Mouse (Mus musculus): ENCODE measurements at regions not wholly inside any gene's neighbourhood (a gene's known extent, or its start where the extent isn't known, plus 50 kb on each side); places are given as distances from the start of the nearest gene placed in this dataset.

DNA sequence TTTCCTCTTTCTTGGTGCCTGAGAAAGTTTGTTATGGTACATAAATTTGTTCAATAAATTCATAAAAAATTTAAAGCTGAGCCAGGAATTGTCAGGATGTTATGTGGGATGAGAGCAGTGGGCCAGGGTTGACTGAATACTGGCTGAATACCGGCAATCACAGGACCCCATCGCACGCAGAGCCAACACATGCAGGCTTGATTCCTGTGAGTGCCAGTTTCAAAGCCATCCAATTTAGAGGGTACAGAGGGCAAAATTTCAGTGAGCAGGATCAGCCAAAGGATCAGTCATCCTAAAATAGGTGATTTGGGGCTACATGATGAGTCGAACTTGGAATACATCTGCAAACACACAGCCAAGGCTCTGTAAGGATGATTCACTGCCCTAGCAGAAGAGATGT lies 583.6 kb upstream of the Nectin3 start:
- ATAC-seq (replicated peaks; ENCODE audit: insufficient number of reproducible peaks, insufficient read depth, low FRiP score, low read depth), result no peak
- Histone ChIP-seq H3K4me1 (replicated peaks) (no peaks in the 10 kb centered on the region), H3K4me2 (no peak overlapping the region), H3K9ac (no peak overlapping the region), H3K9me3 (replicated peaks) (no peaks in the 10 kb centered on the region), H3K27me3 (no peaks in the 10 kb centered on the region), H3K36me3 (no peaks in the 10 kb centered on the region), H3K4me3 (no peak overlapping the region), H3K27ac (no peak overlapping the region)
- 88% methylated on average over 4 of the region's 4 CpGs for WGBS

DNA sequence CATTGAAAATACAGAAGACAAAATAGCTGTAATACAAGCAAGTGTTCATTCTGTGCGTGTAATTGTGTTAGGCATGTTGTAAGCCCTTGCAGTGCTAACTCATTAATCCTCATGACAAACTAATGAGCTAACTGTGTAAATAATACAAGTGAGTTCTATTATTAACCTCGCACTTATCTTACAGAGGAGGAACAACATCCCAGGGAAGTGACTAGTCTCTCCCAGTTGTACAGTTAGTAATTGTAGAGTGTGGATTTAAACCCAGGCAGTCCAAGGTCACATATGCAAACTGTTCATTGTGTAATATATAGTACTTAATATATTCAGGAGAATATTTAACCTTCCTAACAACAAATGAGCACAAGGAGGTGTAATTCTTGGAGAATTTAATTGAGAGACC lies 582.0 kb upstream of the Nectin3 start:
- H3K4me3 ChIP-seq, result no peak overlapping the region
- H3K27ac ChIP-seq, result no peak overlapping the region
- H3K9me3 ChIP-seq (replicated peaks), result no peaks in the 10 kb centered on the region
- no peak overlapping the region for H3K4me2 ChIP-seq
- 30% methylated on average over 2 of the region's 2 CpGs for WGBS
- no peaks in the 10 kb centered on the region for H3K36me3 ChIP-seq
- no peak overlapping the region for H3K9ac ChIP-seq
- no peaks in the 10 kb centered on the region for H3K27me3 ChIP-seq
- ATAC-seq (replicated peaks; ENCODE audit: insufficient number of reproducible peaks, insufficient read depth, low FRiP score, low read depth), result no peak
- H3K4me1 ChIP-seq (replicated peaks), result no peaks in the 10 kb centered on the region

DNA sequence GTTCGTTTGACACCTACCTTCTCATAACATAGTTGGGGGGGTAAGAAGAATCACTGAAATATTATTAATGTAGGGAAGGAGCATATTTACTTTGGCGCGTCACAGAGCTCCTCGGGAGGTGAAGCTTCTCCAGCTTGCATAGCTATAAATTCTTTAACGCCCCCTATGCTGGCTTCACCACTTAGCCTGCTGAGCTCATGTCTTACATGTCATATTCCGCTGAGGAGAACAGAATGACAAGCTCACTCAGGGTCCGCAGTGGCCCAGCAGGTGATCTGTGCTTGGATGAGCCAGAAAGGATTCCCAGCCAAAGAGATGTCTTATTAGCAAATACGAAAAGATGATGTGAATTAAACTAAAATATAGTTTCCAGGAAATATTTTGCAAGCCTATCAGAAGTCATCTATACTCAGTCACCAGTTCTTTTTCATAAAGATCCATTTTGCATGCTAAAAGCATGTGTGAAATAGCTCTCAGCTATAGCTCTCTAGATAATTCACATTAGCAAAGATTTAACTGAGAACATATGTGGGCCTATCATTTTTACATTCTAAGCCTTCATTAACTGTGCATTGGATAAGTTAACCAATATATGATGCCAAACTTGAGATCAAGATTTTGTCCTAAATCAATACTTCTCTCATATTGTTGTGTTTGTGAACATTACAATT lies 561.1 kb upstream of the Nectin3 start:
- H3K9ac ChIP-seq, result no peak overlapping the region
- H3K4me1 ChIP-seq (replicated peaks), result no peaks in the 10 kb centered on the region
- H3K9me3 ChIP-seq (replicated peaks), result no peaks in the 10 kb centered on the region
- 69% methylated on average over 8 of the region's 8 CpGs for WGBS
- no peak for ATAC-seq (replicated peaks; ENCODE audit: insufficient number of reproducible peaks, insufficient read depth, low FRiP score, low read depth)
- H3K36me3 ChIP-seq, result no peaks in the 10 kb centered on the region
- H3K27me3 ChIP-seq, result no peaks in the 10 kb centered on the region
- no peak overlapping the region for H3K27ac ChIP-seq
- H3K4me3 ChIP-seq, result no peak overlapping the region
- no peak overlapping the region for H3K4me2 ChIP-seq

DNA sequence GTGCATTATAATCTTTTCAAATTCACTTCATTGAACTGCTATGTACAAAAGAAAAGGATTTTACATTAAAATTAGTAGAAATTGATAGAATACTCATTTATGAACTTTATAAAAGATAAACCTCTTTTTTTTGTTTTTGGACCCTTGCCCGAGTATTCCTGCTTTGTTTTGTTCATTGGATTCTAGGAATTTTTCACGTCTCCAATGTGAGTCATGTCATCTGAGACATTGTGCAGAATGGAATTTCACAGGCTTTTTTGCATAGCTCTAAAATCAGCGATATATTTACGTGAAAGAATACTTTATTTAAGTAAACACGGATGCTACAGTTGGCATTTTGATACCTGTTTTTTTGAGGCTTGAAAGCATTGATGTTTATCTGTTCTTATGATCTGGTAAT lies 560.5 kb upstream of the Nectin3 start:
- no peaks in the 10 kb centered on the region for H3K4me1 ChIP-seq (replicated peaks)
- no peaks in the 10 kb centered on the region for H3K27me3 ChIP-seq
- H3K4me3 ChIP-seq, result no peak overlapping the region
- 58% methylated on average over 5 of the region's 5 CpGs for WGBS
- no peak overlapping the region for H3K4me2 ChIP-seq
- no peak for ATAC-seq (replicated peaks; ENCODE audit: insufficient number of reproducible peaks, insufficient read depth, low FRiP score, low read depth)
- no peaks in the 10 kb centered on the region for H3K9me3 ChIP-seq (replicated peaks)
- no peaks in the 10 kb centered on the region for H3K36me3 ChIP-seq
- H3K27ac ChIP-seq, result no peak overlapping the region
- no peak overlapping the region for H3K9ac ChIP-seq

- no peak overlapping the region for H3K9ac ChIP-seq
- H3K36me3 ChIP-seq, result no peaks in the 10 kb centered on the region
- H3K27me3 ChIP-seq, result no peaks in the 10 kb centered on the region
- H3K4me2 ChIP-seq, result no peak overlapping the region
- no peaks in the 10 kb centered on the region for H3K4me1 ChIP-seq (replicated peaks)
- no peak overlapping the region for H3K4me3 ChIP-seq
- no peak overlapping the region for H3K27ac ChIP-seq
- ATAC-seq (replicated peaks; ENCODE audit: insufficient number of reproducible peaks, insufficient read depth, low FRiP score, low read depth), result no peak
- H3K9me3 ChIP-seq (replicated peaks), result no peaks in the 10 kb centered on the region
Measured at GRCm38 (mm10) chr16:47025971-47026370, 527.6 kb upstream of the Nectin3 start.

DNA sequence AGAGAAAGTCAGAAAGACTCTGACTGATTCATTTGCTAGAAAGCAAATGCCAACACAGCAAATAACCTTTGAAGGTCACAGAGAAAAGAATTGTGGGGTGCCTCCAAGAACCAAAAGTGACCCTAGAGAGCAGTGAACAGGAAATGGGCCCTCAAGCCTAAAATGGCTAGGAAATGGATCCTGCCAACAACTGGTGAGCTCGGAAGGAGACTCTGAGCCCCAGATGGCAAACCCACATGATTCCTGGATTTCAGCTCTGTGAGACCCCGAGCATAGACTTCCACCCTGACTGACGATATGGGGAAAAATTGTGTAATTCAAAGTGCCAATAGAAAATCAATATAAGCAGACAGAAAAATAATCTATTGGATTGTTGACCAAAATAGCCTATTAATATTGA lies 519.2 kb upstream of the Nectin3 start:
- Histone ChIP-seq H3K4me2 (no peak overlapping the region), H3K27ac (no peak overlapping the region), H3K27me3 (no peaks in the 10 kb centered on the region), H3K36me3 (no peaks in the 10 kb centered on the region), H3K9ac (no peak overlapping the region), H3K9me3 (replicated peaks) (no peaks in the 10 kb centered on the region), H3K4me1 (replicated peaks) (peaks cover 3% of the 10 kb centered on the region; the same call in 1 of the 2 replicates), H3K4me3 (no peak overlapping the region)
- WGBS, result 80% methylated on average over 3 of the region's 3 CpGs
- no peak for ATAC-seq (replicated peaks; ENCODE audit: insufficient number of reproducible peaks, insufficient read depth, low FRiP score, low read depth)

DNA sequence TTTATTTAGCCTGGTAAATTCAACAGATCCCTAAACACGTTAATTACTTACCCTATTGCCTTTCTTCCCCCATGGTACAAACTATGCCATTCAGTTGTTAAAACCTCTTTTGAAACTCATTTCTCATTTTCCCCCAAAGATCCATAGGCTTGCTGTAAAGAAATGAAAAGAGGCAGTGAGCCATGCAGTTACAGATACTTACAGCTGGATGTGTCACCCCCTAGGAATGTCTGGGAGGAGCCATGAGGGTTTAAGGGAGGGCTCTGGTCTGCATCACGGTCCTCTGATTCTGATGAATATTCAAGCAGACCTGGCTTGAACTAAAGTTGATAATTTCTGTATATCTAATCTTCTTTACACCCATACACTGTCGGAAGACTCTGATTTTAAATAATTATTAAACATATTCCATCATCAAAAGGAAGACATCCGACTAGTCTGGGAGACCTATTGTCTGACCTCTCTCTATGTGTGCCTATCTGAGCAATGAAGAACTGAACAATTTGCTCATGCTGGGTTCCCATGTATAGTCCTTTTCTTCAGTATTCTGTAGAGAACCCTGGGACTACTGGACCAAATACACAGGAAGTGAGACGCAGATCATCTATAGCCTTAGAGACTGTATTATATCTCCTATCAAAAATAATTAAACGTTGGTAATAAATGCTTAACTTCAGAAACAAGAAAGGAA lies 484.7 kb upstream of the Nectin3 start:
- WGBS, result 65% methylated on average over 6 of the region's 6 CpGs
- H3K27ac ChIP-seq, result no peak overlapping the region
- H3K4me2 ChIP-seq, result no peak overlapping the region
- H3K4me1 ChIP-seq (replicated peaks), result no peaks in the 10 kb centered on the region
- H3K4me3 ChIP-seq, result no peak overlapping the region
- no peaks in the 10 kb centered on the region for H3K27me3 ChIP-seq
- no peaks in the 10 kb centered on the region for H3K36me3 ChIP-seq
- H3K9ac ChIP-seq, result no peak overlapping the region
- no peak for ATAC-seq (replicated peaks; ENCODE audit: insufficient number of reproducible peaks, insufficient read depth, low FRiP score, low read depth)
- no peaks in the 10 kb centered on the region for H3K9me3 ChIP-seq (replicated peaks)

GRCm38 (mm10) chr16:46982272-46982909 lies 484.1 kb upstream of the Nectin3 start:
- H3K27ac ChIP-seq, result no peak overlapping the region
- H3K4me3 ChIP-seq, result no peak overlapping the region
- H3K27me3 ChIP-seq, result no peaks in the 10 kb centered on the region
- H3K4me2 ChIP-seq, result no peak overlapping the region
- ATAC-seq (replicated peaks; ENCODE audit: insufficient number of reproducible peaks, insufficient read depth, low FRiP score, low read depth), result no peak
- H3K9me3 ChIP-seq (replicated peaks), result no peaks in the 10 kb centered on the region
- 67% methylated on average over 5 of the region's 5 CpGs for WGBS
- H3K36me3 ChIP-seq, result no peaks in the 10 kb centered on the region
- H3K4me1 ChIP-seq (replicated peaks), result no peaks in the 10 kb centered on the region
- H3K9ac ChIP-seq, result no peak overlapping the region

- H3K4me3 ChIP-seq, result no peak overlapping the region
- no peaks in the 10 kb centered on the region for H3K36me3 ChIP-seq
- no peaks in the 10 kb centered on the region for H3K27me3 ChIP-seq
- H3K9ac ChIP-seq, result no peak overlapping the region
- no peak overlapping the region for H3K4me2 ChIP-seq
- no peak overlapping the region for H3K27ac ChIP-seq
- no peaks in the 10 kb centered on the region for H3K9me3 ChIP-seq (replicated peaks)
- H3K4me1 ChIP-seq (replicated peaks), result no peaks in the 10 kb centered on the region
- ATAC-seq (replicated peaks; ENCODE audit: insufficient number of reproducible peaks, insufficient read depth, low FRiP score, low read depth), result no peak
- 81% methylated on average over 7 of the region's 7 CpGs for WGBS
Measured at GRCm38 (mm10) chr16:46965741-46966140, 467.4 kb upstream of the Nectin3 start.

DNA sequence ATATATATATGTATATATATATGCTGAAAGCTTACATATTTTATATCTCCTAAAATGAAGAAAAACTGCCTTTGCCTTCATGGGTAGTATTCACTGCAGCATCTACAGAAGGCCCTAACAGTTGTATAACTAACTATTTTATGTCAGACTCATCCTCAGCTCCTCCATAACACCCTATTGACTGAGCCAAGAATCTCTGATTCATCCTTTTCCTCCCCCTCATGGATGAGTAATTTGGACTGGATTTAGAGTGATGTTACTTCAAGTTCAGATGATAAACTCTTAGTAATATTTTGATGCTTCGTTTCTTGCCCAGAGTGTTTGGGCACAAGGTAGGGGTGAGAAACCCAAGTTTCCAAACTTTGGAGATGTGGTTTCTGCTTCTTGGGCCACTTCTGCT lies 458.7 kb upstream of the Nectin3 start:
- H3K4me3 ChIP-seq, result no peak overlapping the region
- no peaks in the 10 kb centered on the region for H3K4me1 ChIP-seq (replicated peaks)
- H3K27ac ChIP-seq, result no peak overlapping the region
- 69% methylated on average over 1 of the region's 1 CpGs for WGBS
- no peak for ATAC-seq (replicated peaks; ENCODE audit: insufficient number of reproducible peaks, insufficient read depth, low FRiP score, low read depth)
- no peaks in the 10 kb centered on the region for H3K36me3 ChIP-seq
- H3K9me3 ChIP-seq (replicated peaks), result no peaks in the 10 kb centered on the region
- H3K4me2 ChIP-seq, result no peak overlapping the region
- no peaks in the 10 kb centered on the region for H3K27me3 ChIP-seq
- H3K9ac ChIP-seq, result no peak overlapping the region

DNA sequence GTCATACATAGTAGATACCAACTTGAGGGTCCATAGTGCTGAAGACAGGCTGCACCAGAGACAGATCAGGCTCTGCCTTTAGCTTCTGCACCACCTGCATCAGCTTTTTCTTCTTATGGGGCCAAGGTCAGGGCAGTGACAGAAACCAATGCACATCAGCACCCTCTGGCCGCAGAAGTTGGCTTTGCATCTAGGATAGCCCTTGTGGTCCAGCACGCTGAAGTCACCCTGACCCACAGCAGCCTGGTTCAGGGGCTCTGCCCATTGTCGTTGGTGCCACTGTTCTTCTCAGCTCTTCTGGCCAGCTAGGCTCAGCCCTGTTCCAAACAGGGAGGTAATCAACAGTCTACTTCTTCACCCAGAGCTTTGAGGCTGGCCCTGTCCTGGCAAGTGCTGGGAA lies 427.7 kb upstream of the Nectin3 start:
- no peaks in the 10 kb centered on the region for H3K4me1 ChIP-seq (replicated peaks)
- no peak overlapping the region for H3K4me3 ChIP-seq
- H3K36me3 ChIP-seq, result no peaks in the 10 kb centered on the region
- WGBS, result 57% methylated on average over 3 of the region's 3 CpGs
- no peak overlapping the region for H3K4me2 ChIP-seq
- no peaks in the 10 kb centered on the region for H3K9me3 ChIP-seq (replicated peaks)
- ATAC-seq (replicated peaks; ENCODE audit: insufficient number of reproducible peaks, insufficient read depth, low FRiP score, low read depth), result no peak
- no peaks in the 10 kb centered on the region for H3K27me3 ChIP-seq
- no peak overlapping the region for H3K27ac ChIP-seq
- H3K9ac ChIP-seq, result no peak overlapping the region
